Mouse (Mus musculus) v-Abl transformed pro-B cells (cell line): ENCODE results near the gene AI854703.

Experiments used
- in situ Hi-C, 2 experiments: fragments of 400-800 bp; cut with MboI; formaldehyde crosslinking; loops; one replicate each; pipeline ENCODE4 v1.15.1; 2025; ENCODE audit not compliant: unreplicated experiment in 2 of 2

AI854703 gene

DNA sequence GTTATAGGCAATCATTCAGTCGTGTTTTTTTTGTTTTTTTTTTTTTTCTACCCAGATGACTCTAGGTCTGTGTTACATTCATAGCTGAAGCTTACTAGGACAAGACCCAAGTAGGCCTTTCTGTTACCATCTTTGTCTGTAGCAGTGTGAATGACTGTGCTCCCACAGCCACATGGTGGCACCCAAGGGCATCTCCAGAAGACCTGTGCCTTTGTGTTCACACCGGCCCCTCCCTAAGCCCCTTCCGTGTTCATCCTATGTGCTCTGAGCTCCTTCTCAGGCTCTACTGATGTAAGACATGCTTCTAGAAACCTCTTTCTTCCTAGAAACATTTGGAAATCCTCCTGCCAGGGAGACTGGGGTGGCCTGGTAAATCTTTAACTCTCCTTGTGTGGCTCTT lies 20.4 kb downstream of the AI854703 start, which contains the start of gene Gimap8:
Gene Gimap8 (plus strand): TSS at position 240 of the 400 bp plus-strand sequence.
- in situ Hi-C loops, result loop anchor here (5.0 to 25.0 kb wide), 9 partner anchors 45 to 740 kb away; partner anchors contain the start of genes Gimap3 (in 2 of the 2), Gimap5 (in 1 of the 2), Gpnmb (in 1 of the 2) and Stk31 (in 1 of the 2)

DNA sequence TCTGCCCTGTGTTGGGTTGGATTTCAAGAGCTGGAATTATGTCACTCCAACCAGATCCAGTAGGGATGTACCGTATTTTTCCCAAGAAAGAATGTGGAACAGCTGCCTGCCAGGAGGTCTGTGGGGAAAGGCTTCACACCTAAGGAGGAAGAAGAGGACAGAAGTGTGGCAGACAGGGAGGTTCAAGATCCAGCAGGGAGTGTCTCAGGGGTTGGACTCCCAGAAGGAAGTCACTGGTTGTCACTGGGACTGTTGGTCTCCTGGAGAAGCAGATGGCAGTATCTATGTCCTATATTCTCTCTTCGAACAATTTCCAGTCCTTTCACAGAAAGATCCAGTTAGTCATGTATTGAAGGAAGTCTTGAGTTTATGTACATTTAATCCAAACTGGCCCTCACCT lies 21.0 kb downstream of the AI854703 start:
- in situ Hi-C loops, result loop anchor here (5.0 to 25.0 kb wide), 9 partner anchors 45 to 740 kb away; partner anchors contain the start of genes Gimap3 (in 2 of the 2), Gimap5 (in 1 of the 2), Gpnmb (in 1 of the 2) and Stk31 (in 1 of the 2)

DNA sequence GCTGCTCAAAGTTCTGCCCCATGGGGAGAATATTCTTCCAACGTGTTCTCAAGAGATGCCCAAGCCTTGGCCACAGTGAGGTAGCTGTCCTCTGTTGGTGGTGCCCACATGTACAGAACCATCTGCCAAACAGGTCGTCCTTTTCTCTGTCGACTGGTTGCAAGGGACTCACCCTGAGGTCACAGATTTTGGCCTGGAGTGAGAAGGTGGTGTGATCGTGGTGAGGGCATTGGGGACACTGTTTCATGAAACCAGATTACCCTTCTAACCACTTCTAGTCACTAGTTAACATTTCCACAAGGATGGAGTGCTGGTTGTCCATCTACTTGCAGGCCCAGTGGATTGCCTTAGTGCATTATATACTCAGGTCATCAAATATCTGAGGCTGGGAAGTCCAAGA lies 22.2 kb downstream of the AI854703 start:
- in situ Hi-C loops, result loop anchor here (5.0 to 25.0 kb wide), 9 partner anchors 44 to 739 kb away; partner anchors contain the start of genes Gimap3 (in 2 of the 2), Gimap5 (in 1 of the 2), Gpnmb (in 1 of the 2) and Stk31 (in 1 of the 2)

DNA sequence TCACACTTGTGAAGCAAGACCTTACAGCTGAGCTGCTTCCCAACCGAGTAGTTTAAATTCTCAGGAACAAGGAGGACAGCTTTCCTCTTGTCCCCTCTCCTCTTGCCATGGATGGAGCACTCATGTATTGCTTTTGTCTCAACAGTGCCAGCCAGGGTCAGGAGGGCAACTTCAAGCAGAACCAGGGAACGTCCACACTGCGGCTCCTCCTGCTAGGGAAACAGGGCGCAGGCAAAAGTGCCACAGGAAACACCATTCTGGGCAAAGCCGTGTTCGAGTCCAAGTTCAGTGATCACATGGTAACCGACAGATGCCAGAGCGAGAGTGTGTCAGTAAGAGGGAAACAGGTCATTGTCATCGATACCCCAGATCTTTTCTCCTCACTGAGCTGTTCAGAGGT lies 23.5 kb downstream of the AI854703 start:
- in situ Hi-C loops, result no loop called here

DNA sequence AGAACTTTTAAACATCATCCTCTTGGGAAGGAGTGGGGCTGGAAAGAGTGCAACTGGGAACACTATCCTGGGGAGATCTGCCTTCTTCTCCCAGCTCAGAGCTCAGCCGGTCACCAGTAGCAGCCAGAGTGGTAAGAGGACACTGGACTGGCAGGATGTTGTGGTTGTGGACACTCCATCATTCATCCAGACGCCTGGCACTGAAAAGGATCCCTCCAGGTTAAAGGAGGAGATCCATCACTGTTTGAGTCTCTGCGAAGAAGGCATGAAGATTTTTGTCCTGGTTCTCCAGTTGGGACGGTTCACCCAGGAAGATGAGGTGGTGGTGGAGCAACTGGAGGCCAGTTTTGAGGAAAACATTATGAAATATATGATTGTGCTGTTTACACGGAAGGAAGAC lies 32.2 kb downstream of the AI854703 start:
- in situ Hi-C loops, result no loop called here

- in situ Hi-C loops, result no loop called here
These were observed 38.2 kb downstream of the AI854703 start for GRCm38 (mm10) chr6:48664750-48665149.

DNA sequence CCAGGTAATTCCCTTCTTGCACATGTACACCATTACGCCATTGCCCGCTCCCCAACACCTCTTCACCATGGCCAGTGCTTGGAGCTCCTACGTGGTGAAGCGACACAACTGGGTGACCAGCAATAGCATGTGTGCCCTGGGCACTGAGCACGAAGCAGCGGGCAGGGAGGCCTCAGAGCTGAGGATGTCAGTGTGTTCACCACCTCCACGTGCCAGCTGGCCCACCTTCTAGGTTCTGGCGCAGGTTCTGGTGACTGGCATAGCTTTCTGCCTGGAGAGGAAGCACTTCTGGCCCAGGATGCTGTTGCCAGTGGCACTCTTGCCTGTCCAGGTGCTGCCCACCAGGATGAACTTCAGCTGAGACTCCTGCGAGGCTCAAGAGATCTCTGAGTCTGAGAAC lies 38.9 kb downstream of the AI854703 start:
- in situ Hi-C loops, result no loop called here

GRCm38 (mm10) chr6:48666159-48666586 lies 39.6 kb downstream of the AI854703 start:
- in situ Hi-C loops, result no loop called here

DNA sequence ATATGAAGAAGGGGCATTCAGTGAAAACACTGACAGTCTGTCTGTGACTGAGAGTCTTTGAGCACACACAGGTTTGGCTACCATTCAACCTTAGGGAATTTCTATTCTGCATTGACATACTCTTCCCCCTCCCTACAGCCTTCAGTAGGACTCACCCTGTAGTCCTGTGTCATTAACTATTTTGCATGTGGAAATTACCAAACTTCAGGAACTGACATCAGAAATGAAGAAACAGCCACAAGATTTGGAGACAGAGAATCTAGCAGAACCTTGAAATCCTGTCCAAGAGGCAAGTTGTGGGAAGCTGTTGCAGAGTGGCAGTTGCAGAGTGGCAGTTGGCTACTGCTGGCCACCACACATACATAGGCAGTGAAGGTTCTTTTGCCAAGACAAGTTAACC lies 41.5 kb downstream of the AI854703 start:
- in situ Hi-C loops, result no loop called here

DNA sequence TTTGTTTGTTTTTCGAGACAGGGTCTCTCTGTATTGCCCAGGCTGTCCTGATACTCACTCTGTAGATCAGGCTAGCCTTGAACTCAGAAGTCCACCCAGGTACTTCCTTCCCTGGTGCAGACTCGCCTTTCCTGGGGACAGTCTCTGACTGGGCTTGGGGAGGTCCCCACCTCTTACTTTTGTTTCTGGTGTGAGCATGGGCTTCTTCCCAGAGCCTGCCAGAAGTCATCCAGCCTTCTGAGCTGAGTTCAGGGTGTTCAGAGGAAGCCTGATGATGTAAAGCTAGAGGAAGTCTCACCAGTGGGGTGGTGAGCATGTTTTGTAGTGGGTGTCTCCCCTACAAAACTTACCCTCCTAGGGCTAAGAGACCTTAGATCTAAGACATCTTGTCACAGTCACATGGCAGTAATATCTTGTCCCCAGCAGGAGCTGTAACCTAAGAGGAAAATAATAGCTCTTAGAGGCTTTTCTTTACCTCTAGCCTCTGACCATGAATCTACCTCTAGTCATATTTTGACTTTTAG lies 42.9 kb downstream of the AI854703 start:
- in situ Hi-C loops, result no loop called here

DNA sequence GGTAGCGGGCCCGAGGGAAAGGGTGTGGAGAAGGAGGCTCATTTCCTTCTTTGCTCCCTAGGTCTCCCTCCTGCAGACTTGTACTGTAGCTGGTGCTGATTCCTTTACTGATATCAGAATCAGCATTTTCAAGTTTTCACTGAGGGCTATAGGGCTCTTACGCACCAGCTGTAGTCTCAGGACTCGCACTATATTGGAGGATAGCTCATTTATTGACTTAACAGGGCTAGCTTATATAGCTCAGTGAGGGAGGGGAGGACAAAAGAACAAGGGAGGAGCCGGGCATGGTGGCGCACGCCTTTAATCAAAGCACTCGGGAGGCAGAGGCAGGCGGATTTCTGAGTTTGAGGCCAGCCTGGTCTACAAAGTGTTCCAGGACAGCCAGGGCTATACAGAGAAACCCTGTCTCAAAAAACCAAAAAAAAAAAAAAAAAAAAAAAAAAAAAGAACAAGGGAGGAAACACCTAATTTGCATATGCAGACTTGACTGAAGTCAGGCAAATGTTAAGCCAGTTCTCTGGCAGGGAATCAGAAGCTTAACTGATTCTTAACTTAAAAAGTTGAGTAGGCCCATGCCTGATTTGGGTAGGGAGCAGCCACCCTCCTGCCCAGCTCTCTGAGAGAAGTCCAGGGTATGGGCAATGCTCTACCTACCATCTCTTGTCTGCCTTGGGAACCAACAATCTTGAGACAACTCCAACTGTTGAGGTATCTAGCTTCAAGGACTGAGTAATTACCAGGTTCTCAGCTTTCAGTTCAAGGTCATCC lies 47.9 kb downstream of the AI854703 start:
- in situ Hi-C loops, result no loop called here

DNA sequence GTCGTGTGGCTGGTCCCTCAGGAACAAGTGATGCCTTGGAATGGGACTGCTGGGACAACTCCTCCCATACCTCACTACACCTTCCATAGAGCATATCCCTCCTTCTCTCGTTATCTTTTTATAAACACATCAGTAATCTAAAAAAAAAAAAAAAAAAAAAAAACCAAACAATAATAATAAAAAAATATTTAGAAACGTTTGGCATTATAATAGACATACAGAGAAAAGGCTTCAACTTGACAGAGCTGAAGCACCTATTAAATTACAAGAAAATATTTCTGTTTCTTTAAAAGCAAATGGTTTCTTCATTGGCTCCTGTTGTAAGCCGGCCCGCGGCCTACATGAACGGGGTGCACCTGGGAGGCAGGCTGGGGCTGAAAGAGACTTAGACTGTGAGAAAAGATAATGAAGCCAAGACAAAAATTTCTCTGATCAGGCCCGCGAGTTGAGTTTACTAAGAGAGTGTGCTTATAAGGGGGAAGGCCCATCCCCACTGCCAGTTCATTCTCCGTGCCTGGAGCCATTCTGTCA lies 48.9 kb downstream of the AI854703 start:
- in situ Hi-C loops, result no loop called here

GRCm38 (mm10) chr6:48675931-48676859 lies 49.6 kb downstream of the AI854703 start, which contains the start of gene Gimap9:
TSS of gene Gimap9 (plus strand) at chr6:48676129.
- in situ Hi-C loops, result no loop called here

- in situ Hi-C loops, result no loop called here
These were observed 50.4 kb downstream of the AI854703 start for GRCm38 (mm10) chr6:48676860-48677415.

GRCm38 (mm10) chr6:48677492-48678345 lies 51.2 kb downstream of the AI854703 start:
- in situ Hi-C loops, result no loop called here

DNA sequence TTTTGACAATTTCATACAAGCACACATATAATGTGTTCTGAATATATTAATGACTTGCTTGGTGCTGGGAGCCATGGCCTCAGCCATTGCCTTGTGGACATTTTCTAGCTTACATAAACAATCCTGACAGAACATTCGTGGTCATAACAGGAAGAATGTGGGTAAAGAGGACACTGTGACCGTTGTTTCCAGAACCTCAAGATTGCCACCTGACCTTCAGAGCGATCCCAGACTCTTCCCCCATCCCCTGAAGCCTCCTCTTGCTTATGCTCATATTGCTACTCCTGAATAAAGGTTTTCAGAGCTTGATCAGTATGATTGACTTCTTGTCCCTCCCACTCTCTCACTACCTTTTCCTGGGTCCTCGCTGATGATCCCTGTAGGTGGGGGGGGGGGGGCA lies 51.8 kb downstream of the AI854703 start:
- in situ Hi-C loops, result no loop called here

DNA sequence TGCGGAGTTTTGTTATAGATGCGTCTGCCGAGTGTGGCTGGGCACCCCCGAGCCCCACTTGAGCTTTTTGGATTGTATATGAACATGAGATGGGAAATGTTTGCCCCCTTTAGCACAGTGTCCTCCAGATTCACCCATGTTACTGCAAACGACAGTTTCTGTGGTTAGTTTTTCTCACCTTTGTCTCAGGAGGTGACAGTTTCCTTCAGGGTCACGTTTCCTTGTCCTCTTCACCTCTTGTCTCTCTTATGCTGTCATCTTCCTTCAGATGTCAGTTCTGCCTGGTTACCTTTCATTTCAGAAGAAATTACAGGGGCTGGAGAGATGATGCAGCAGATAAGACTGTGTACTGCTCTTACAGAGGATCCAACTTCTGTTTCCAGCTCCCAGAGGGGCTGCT lies 53.1 kb downstream of the AI854703 start:
- in situ Hi-C loops, result no loop called here

DNA sequence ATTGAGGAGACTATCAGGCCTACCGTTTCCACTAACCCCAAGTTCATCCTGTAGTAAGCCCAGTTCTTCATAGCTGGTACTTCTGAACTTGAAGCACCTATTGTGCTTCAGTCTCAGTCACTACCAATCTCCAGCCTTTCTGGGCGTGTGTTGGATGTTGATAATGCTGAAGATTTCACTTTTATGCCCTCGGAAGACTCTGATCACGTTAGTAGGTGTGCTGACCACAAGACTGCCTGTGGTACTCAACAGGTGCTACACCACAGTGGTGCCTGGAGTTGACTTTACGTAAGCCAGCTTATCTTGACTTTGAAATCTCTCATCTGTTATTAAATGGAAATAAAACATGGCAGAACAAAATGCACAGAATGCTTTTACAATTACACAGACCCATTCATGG lies 53.9 kb downstream of the AI854703 start:
- in situ Hi-C loops, result no loop called here

DNA sequence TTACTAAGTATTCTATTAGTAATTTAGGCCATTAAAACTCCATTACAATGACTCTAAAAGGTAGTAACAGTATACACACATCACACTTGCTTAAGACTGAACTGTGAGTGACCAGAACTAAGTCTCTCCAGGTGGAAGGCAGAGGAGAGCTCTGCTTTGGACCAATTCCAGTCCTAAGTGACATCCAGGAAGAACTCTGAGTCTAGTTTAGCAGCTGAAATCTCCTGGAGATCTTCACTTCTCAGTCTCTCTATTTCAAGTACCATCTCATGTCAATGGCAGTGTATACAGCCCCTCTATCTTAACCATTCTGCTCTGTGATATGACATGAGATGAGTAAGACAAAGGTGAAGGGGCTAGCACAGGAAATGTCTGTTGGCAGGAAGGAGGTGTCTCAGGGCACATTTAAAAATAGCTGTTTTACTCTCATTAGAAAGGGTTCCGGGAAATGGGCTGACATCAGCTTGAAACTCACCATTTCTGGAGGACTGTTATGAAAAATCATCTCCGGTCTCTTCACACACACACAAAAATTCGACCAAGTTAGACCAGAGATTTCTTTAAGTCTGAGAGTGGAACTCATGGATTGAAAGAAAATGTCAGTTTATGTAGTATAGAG lies 55.0 kb downstream of the AI854703 start:
- in situ Hi-C loops, result no loop called here
